Mouse (Mus musculus) embryonic facial prominence, embryonic 12.5 days (tissue): ENCODE measurements around the gene Atrip. TPM values are rescaled to one million over a fixed set of nuclear protein-coding genes. Genes with fewer than 3 reads are reported as not detected.

Source experiments
- ATAC-seq: fragments of 200-750 bp; cut with Nextera tagmentation; 2 replicates; pipeline ENCODE4 v1.8.0; 2017; ENCODE audit not compliant: insufficient number of reproducible peaks, insufficient read depth, low FRiP score, low TSS enrichment
- H3K27ac ChIP-seq: fragments of 300-500 bp; sonication (generic); 2 replicates; pipeline ENCODE4 v1.5.1; 2016; ENCODE audit warnings: mild to moderate bottlenecking
- H3K27me3 ChIP-seq: fragments of 300-500 bp; sonication (generic); 2 replicates; pipeline ENCODE4 v1.6.1; 2016; ENCODE audit warnings: mild to moderate bottlenecking, moderate library complexity
- H3K36me3 ChIP-seq: fragments of 300-500 bp; sonication (generic); 2 replicates; pipeline ENCODE4 v1.6.1; 2016; ENCODE audit warnings: mild to moderate bottlenecking
- H3K4me1 ChIP-seq: fragments of 300-500 bp; sonication (generic); 2 replicates; pipeline ENCODE4 v1.6.1; 2016
- H3K4me2 ChIP-seq: fragments of 300-500 bp; sonication (generic); replicated peaks from 2 replicates; pipeline ENCODE4 v1.6.1; 2016; ENCODE audit warnings: mild to moderate bottlenecking, moderate library complexity
- H3K4me3 ChIP-seq: fragments of 300-500 bp; sonication (generic); 2 replicates; pipeline ENCODE4 v1.5.1; 2016; ENCODE audit warnings: mild to moderate bottlenecking
- H3K9ac ChIP-seq: fragments of 300-500 bp; sonication (generic); 2 replicates; pipeline ENCODE4 v1.6.1; 2016; ENCODE audit warnings: mild to moderate bottlenecking, moderate library complexity
- H3K9me3 ChIP-seq: fragments of 300-500 bp; sonication (generic); 2 replicates; pipeline ENCODE4 v1.6.1; 2016; ENCODE audit warnings: mild to moderate bottlenecking, moderate library complexity
- WGBS: fragments of 180-500 bp; shearing (Covaris S2); methylation state at CpG from one replicate; pipeline ENCODE4 v1.1.7; 2016; 5-methylcytosine and 5-hydroxymethylcytosine counted together
- polyA plus RNA-seq: library from polyadenylated mRNA; unstranded; fragments of >200 nt; fragmentation: Nextera tagmentation; extraction: Ambion mirVana; gene quantifications from 2 replicates; pipeline ENCODE4 v1.2.1, GENCODE M21; 2016

Atrip gene
- polyA plus RNA-seq, 1 experiment from 2014 or later = 34.9 TPM

DNA sequence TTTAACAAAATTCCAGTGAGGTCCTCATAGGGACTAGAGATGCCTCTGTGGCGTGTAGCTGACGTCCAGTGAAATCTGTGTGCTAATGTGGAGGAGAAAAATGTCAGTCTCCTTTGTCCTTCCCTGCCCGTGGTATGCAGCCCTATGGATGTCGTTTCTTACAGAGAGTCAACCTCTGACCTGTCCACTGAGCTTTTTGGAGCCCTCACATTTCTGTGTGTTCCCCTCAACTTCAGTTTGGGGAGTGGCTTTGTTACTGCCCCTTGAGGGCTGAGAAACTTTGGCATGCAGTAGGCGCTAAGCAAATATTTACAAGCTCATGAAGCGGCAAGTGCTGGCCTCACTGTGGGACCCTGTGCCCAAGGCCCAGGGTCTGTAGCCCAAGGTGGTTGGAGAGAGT lies 23.4 kb upstream of the Atrip start:
- H3K9ac ChIP-seq = peak overlapping the region; percentile 95
- H3K4me3 ChIP-seq = peak overlapping the region; percentile 74
- H3K36me3 ChIP-seq = peaks cover 26% of the 10 kb centered on the region
- H3K27ac ChIP-seq = peak overlapping the region; percentile 100
- no peak for ATAC-seq
- peaks cover 44% of the 10 kb centered on the region for H3K4me1 ChIP-seq
- WGBS = 20% methylated on average over 6 of the region's 6 CpGs
- H3K9me3 ChIP-seq = no peaks in the 10 kb centered on the region
- no peaks in the 10 kb centered on the region for H3K27me3 ChIP-seq
- peak overlapping the region; percentile 76 for H3K4me2 ChIP-seq

DNA sequence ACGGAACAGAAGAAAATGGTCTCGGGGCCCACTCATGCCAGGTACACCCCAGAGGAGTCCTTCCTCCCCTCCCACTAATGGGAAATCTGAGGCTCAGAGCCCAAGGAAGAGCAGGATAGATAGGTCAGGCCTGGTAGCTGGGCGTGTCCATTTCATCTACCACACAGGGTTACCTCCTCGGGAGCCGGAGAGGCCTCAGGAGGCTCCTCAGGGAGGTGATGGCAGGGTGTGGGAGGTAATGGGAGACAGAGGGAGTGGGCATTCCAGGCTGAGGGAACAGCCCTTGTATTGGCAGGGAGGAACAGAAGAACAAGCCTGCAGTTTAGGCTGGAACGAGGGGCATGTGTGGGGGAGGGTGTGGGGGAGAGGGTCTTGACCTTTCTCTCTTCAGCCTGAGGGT lies 22.9 kb upstream of the Atrip start:
- ATAC-seq = no peak
- Histone ChIP-seq H3K27ac (peak overlapping the region; percentile 100), H3K9ac (peak overlapping the region; percentile 95), H3K4me1 (peaks cover 44% of the 10 kb centered on the region), H3K4me2 (peak overlapping the region; percentile 76), H3K27me3 (no peaks in the 10 kb centered on the region), H3K4me3 (peak overlapping the region; percentile 74), H3K9me3 (no peaks in the 10 kb centered on the region), H3K36me3 (peaks cover 28% of the 10 kb centered on the region)
- 19% methylated on average over 6 of the region's 6 CpGs for WGBS

DNA sequence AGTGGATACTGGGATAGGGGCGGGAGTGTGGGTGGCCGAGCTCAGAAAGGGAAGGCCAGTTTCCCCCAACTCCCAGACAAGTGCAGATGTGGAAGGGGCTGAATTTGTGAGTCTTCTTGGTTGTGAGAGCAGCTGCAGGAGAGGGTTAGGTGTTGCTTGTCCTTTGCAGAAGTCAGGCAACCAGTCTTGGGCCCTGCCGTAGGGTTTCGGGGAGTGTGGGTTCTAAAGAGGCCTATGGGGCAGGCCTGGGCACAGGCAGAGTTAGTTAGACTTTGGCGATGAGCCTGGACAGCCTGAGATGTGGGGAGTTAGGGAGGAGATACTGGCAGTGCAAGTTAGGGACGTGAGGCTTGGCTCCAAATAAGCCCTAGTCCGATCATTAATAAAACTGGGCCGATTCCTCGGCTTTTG lies 22.3 kb upstream of the Atrip start:
- no peak for ATAC-seq
- Histone ChIP-seq H3K27me3 (no peaks in the 10 kb centered on the region), H3K27ac (peak overlapping the region; percentile 100), H3K4me2 (peak overlapping the region; percentile 76), H3K9ac (peak overlapping the region; percentile 95), H3K36me3 (peaks cover 28% of the 10 kb centered on the region), H3K4me3 (peak overlapping the region; percentile 74), H3K9me3 (no peaks in the 10 kb centered on the region), H3K4me1 (peaks cover 44% of the 10 kb centered on the region)
- 20% methylated on average over 9 of the region's 9 CpGs for WGBS

DNA sequence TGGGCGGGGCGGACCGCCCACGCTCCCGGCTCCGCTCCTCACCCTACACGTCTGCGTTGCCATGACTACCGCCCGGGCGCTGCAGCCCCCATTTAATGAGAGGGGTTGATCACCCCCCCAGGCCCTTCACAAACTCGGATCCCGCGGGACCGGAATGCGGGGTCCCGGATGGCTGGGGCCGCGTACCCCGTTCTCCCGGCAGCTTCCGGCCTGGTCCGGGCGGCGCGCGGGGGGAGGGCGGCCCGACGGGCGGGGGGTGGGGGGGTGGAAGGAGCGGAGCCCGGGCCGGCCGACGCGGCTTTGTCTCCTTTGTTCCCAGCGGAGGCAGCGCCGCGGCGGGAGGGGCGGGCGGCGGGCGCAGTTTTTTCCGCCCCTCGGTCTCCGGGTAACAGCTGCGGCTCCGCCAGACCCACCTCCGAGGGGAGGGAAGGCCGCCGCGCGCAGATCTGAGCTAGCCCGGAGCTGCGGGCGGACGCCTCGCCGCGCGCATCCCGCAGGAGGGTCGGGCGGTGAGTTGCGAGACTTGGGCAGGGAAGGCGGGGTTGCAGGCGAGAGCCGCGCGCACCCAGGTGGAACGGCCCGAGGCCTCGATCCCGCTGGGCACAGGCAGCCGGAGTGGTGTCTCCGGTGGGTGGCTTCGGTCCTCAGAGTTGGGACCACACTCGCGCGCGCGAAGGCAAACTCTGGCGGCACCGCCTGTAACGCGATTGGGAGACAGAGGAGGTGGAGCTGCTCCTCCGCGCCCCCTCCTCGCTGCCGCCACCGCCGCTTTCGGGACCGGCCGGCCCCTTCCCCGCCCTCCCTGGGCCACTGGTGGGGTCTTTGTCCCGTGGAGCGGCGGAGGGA lies 21.4 kb upstream of the Atrip start, which contains the start of gene Plxnb1:
Gene Plxnb1 (plus strand): TSS at position 253 of the 846 bp plus-strand sequence.
- Histone ChIP-seq H3K27ac (peak within 1 kb of the TSS; percentile 100), H3K9ac (peak within 1 kb of the TSS; percentile 95), H3K4me3 (peak within 1 kb of the TSS; percentile 74), H3K27me3 (no peaks in the 10 kb centered on the region), H3K36me3 (peaks cover 29% of the 10 kb centered on the region), H3K4me2 (peak within 1 kb of the TSS; percentile 76), H3K4me1 (peaks cover 44% of the 10 kb centered on the region), H3K9me3 (no peaks in the 10 kb centered on the region)
- WGBS = under 1% methylated on average over 99 of the region's 102 CpGs
- peak; percentile 45 for ATAC-seq

DNA sequence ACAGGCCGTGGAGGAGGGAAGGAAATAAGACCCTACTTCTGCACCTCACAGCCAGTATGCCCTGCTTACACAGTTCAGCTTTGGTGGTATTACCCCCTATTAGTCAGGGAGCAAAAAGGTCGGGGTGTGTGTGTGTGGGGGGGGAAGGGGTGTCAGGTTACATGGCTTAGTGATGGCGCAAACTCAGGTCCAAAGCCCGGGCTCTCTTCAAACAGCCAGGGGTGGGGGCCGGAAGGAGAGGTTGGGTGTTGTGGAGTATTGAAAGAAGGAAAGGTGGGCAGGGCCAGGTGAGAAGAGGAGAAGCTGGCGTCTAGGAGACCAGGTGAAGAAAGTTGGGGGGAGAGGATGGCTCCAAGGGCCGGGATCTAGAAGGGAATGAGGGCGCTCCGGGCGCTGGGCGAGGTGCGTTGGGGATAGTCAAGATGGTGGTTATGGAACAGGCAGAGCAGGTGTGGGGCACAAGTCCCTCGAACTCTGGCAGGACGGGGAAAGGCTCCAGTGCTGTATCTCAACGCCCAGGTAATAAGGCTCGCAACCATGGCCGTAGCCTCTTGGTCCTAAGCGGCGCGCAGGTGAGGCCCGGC lies 20.7 kb upstream of the Atrip start:
- under 1% methylated on average over 20 of the region's 21 CpGs for WGBS
- peak; percentile 19 for ATAC-seq
- peaks cover 44% of the 10 kb centered on the region for H3K4me1 ChIP-seq

DNA sequence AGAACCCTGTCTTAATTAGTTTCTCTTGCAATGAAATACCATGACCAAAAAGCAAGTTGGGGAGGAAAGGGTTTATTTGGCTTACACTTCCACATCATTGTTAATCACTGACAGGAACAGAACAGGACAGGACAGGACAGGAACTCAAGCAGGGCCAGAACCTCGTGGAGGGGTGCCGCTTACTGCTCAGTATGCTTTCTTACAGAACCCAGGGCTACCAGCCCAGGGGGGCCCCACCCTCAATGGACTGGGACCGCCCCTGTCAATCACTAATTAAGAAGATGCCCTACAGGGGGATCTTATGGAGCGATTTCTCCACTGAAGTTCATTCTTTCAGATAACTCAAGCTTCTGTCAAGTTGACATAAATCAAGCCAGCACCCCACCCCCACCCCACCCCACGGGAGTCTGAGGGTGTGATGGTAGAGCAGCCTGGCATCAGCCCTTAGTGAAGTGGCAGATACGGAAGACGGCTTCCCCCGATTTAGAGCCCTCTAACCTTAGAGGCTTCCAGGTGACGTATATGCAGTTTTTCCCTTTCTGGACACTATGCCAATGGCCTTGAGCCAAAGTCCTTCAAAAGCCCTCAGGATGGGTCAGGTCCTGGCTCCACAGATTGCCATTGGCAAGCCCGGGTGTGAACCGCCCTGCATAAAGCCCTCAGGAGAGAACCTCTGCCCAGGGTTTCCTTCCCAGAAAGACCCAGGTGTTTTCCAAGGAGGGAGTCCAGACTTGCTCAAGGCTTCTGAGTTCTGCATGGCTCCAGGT lies 20.0 kb upstream of the Atrip start:
- Histone ChIP-seq H3K4me3 (peak overlapping the region; percentile 74), H3K27me3 (no peaks in the 10 kb centered on the region), H3K4me2 (peak overlapping the region; percentile 76), H3K27ac (peak overlapping the region; percentile 100), H3K4me1 (peaks cover 40% of the 10 kb centered on the region), H3K9me3 (no peaks in the 10 kb centered on the region), H3K9ac (peak overlapping the region; percentile 95), H3K36me3 (peaks cover 22% of the 10 kb centered on the region)
- WGBS = 13% methylated on average over 11 of the region's 11 CpGs
- ATAC-seq = peak; percentile 1; the same call in 1 of the 2 replicates

More for the DNA sequence above, 20.7 kb upstream of the Atrip start:
- Histone ChIP-seq H3K27me3 (no peaks in the 10 kb centered on the region), H3K27ac (peak overlapping the region; percentile 100), H3K4me2 (peak overlapping the region; percentile 76), H3K4me3 (peak overlapping the region; percentile 74), H3K36me3 (peaks cover 26% of the 10 kb centered on the region), H3K9me3 (no peaks in the 10 kb centered on the region), H3K9ac (peak overlapping the region; percentile 95)

DNA sequence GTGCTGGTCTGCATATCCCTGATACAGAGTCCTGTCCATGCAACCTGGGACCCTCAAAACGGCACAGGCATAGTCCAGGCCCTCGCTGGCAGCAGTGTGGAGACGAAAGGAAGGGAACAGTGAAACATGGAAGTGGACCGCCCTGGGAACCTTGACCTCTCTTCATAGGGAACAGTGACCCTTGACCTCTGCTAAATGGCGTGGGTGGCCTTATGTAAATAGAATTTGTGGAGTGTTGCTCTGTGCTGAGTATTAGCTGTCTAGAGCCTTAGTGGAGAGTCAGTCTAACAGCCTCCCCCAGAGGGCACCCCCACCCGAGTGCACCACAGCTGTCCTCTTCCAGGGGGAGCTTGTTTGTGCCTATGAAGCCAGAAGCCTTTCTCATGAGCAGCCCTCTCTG lies 18.9 kb upstream of the Atrip start:
- H3K4me1 ChIP-seq = peaks cover 33% of the 10 kb centered on the region
- no peak overlapping the region for H3K4me2 ChIP-seq
- no peaks in the 10 kb centered on the region for H3K27me3 ChIP-seq
- no peak overlapping the region for H3K4me3 ChIP-seq
- H3K27ac ChIP-seq = no peak overlapping the region
- no peak for ATAC-seq
- peaks cover 22% of the 10 kb centered on the region for H3K36me3 ChIP-seq
- no peak overlapping the region for H3K9ac ChIP-seq
- WGBS = 28% methylated on average over 6 of the region's 6 CpGs
- no peaks in the 10 kb centered on the region for H3K9me3 ChIP-seq

DNA sequence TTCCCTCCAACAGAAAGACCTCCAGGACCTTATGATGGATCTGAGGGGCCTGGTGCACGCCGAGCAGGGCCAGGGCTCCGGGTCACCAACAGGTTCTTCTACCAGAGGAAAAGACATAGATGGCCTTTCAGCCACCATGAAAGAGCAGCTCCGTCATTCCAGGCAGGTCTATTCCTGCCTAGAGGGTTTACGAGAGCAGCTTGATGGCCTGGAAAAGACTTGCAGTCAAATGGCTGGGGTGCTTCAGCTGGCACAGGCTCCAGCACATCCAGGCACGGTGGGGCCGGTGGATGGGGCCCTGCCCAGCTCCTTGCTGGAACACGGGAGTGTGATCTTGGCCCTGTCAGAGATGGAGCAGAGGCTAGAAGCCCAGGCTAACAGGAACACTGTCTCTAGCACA lies 17.9 kb upstream of the Atrip start:
- no peaks in the 10 kb centered on the region for H3K27me3 ChIP-seq
- no peak overlapping the region for H3K4me3 ChIP-seq
- H3K27ac ChIP-seq = no peak overlapping the region
- 87% methylated on average over 8 of the region's 8 CpGs for WGBS
- no peak for ATAC-seq
- no peaks in the 10 kb centered on the region for H3K9me3 ChIP-seq
- H3K9ac ChIP-seq = no peak overlapping the region
- peaks cover 22% of the 10 kb centered on the region for H3K36me3 ChIP-seq
- no peak overlapping the region for H3K4me2 ChIP-seq
- H3K4me1 ChIP-seq = peaks cover 23% of the 10 kb centered on the region

DNA sequence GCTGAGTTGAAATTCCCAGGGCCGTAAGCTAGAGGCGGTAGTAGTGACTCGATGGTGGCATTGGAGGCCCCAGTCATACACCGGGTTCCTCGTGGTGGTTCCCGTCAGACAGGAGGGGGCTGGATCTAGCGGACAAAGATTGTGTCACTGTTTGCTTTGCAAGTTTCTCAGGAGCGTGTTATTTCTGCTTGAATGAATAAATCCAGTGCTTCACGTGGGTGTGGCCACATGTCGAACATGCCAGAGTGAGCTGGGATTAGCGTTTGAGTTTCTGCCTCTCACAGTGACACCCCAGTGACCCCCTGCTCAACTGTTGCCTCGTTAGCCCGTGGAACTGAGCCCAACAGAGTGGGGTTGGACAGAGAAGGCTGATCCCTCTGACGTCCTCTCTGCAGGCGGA lies 16.5 kb upstream of the Atrip start:
- Histone ChIP-seq H3K4me1 (peaks cover 20% of the 10 kb centered on the region), H3K9ac (no peak overlapping the region), H3K27ac (0 out of 2 replicates have a peak overlapping the region, but pooled peaks have one; percentile 12), H3K9me3 (no peaks in the 10 kb centered on the region), H3K36me3 (peaks cover 22% of the 10 kb centered on the region), H3K27me3 (no peaks in the 10 kb centered on the region), H3K4me3 (no peak overlapping the region), H3K4me2 (no peak overlapping the region)
- no peak for ATAC-seq
- WGBS = 66% methylated on average over 15 of the region's 15 CpGs

DNA sequence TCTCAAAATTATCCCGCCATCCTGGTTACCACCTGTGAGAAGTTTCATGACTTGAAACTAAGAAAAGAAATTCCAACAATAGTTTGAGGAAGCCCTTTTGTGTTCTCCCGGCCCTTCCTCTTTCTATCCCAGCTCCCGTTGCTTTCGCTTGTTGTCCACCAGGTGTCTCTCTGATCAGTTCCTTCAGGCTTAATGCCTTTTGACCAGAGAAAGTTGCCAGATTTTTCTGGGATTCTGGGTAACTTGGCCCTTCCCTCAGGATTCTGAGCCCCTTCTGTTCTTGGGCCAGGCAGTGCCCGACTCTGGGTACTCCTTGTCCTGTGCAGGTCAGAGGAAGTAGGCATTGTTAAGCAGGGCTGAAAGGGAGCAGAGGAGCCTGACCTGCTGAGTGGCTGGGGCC lies 14.1 kb upstream of the Atrip start:
- H3K4me1 ChIP-seq = peaks cover 8% of the 10 kb centered on the region
- H3K4me3 ChIP-seq = no peak overlapping the region
- H3K4me2 ChIP-seq = no peak overlapping the region
- H3K27ac ChIP-seq = no peak overlapping the region
- peaks cover 22% of the 10 kb centered on the region for H3K36me3 ChIP-seq
- H3K9ac ChIP-seq = peak overlapping the region; percentile 31
- no peaks in the 10 kb centered on the region for H3K9me3 ChIP-seq
- no peak for ATAC-seq
- H3K27me3 ChIP-seq = no peaks in the 10 kb centered on the region
- WGBS = 7% methylated on average over 5 of the region's 5 CpGs

DNA sequence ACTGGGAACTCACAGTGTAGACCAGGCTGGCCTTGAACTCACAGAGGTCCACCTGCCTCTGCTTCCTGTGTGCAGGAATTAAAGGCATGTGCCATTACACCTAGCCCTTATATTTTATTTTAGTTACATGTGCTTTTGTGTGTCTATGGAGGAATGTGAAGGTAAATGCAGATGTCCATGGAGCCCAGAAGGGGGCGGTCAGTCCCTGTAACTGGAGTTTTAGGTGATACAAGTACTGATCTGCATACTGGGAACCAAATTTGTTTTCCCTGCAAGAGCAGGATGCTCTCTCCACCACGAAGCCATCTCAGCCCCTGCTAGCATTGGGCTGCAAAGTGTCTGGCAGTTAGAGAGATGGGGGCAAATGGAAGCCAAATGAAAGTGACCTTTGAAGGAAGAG lies 11.0 kb upstream of the Atrip start:
- Histone ChIP-seq H3K27me3 (no peaks in the 10 kb centered on the region), H3K4me1 (peaks cover 15% of the 10 kb centered on the region), H3K27ac (no peak overlapping the region), H3K4me2 (no peak overlapping the region), H3K9me3 (no peaks in the 10 kb centered on the region), H3K4me3 (no peak overlapping the region), H3K36me3 (peaks cover 13% of the 10 kb centered on the region), H3K9ac (no peak overlapping the region)
- ATAC-seq = no peak
- 9% methylated on average over 2 of the region's 2 CpGs for WGBS
